Mouse (Mus musculus): Measurements from ENCODE around the gene Hes2. TPM values are rescaled to one million over a fixed set of nuclear protein-coding genes. Genes with fewer than 3 reads are reported as not detected.

Hes2 gene
- polyA plus RNA-seq, 1 experiment from 2014 or later: not detected

DNA sequence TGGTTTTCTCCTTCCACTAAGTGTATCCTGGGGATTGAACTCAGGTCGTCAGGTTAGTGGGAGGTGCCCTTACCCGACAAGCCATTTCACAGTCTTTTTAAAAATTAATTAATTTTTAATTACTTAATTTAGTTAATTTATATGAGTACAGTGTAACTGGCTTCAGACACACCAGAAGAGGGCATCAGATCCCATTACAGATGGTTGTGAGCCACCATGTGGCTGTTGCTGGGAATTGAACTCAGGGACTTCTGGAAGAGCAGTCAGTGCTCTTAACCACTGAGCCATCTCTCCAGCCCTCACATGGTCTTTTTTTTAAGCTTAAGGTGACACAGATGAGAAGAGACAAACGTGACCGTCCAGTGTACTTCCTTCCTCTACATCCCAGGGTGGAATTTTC, 3.6 kb upstream of the Hes2 start:
- Histone ChIP-seq H3K4me3 (ENCODE audit: control insufficient read depth in 1 of 2, insufficient read depth in 1 of 2, low read depth in 1 of 2, low read length in 2 of 2) (no peak overlapping the region), H3K4me2 (ENCODE audit: low read length) (no peak overlapping the region), H3K9ac (ENCODE audit: low read length) (no peak overlapping the region), H3K36me3 (ENCODE audit: control insufficient read depth, insufficient read depth, low read length) (no peaks in the 10 kb centered on the region), H3K9me3 (ENCODE audit: control insufficient read depth, low read length) (no peaks in the 10 kb centered on the region), H3K27me3 (ENCODE audit: control insufficient read depth, insufficient read depth, low read length) (peaks cover 79% of the 10 kb centered on the region), H3K27ac (replicated peaks in 1 of 2; ENCODE audit: control insufficient read depth in 1 of 2, insufficient read depth in 1 of 2, low read depth in 2 of 2, low read length in 2 of 2) (no peak overlapping the region), H3K4me1 (ENCODE audit: control insufficient read depth in 2 of 2, insufficient read depth in 2 of 2, low read length in 2 of 2) (peaks cover 2 to 24% of the 10 kb centered on the region in 2 experiments; a peak in 3 of 4 replicates)
- 55% methylated on average over 4 of the region's 4 CpGs for WGBS
- no peak for ATAC-seq (ENCODE audit: insufficient number of reproducible peaks, insufficient read depth, low FRiP score, low read depth)

DNA sequence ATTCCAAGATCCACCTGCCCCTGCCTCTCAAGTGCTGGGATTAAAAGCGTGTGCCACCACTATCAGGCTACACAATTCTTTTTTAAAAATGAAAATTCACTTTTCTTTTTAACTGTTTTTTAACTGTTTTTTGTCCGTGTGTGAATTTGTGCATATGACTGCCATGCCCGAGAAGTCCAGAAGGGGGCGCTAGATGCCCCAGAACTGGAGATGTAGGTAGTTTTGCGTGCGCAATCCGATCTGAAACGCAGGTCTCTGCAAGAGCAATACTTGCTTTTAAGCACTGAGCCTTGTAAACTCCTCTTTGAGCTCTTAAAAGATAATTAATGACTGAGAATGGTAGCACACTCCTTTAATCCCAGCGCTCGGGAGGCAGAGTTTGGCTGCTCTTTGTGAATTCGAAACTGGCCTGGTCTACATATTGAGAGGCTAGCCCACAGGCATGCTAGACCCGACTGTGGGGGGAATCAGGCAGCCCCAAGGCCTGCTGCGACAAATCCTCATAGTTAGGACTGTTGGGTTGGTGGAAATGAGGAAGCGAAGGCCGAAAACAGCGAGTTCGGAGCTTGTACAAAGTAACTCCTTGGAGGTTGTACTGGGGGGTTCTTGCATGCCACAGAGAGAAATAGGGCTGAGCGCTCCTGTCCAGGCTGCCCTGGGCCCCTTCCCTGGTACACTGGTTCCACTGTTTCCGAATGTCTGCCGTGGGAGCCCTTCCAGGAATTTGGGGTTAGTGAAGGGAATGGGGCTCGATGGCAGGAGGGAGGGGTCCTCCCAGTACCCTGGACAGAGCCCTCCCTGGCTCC, 685 bp upstream of the Hes2 start:
- Histone ChIP-seq H3K9me3 (ENCODE audit: control insufficient read depth, low read length) (no peaks in the 10 kb centered on the region), H3K4me2 (ENCODE audit: low read length) (peak overlapping the region; percentile 63), H3K4me3 (ENCODE audit: control insufficient read depth in 1 of 2, insufficient read depth in 1 of 2, low read depth in 1 of 2, low read length in 2 of 2) (peak overlapping the region in 1 of 2 experiments; percentile 34; a peak in 2 of 4 replicates), H3K9ac (ENCODE audit: low read length) (no peak overlapping the region), H3K4me1 (ENCODE audit: control insufficient read depth in 2 of 2, insufficient read depth in 2 of 2, low read length in 2 of 2) (peaks cover 2 to 18% of the 10 kb centered on the region in 2 experiments; a peak in 3 of 4 replicates), H3K27ac (replicated peaks in 1 of 2; ENCODE audit: control insufficient read depth in 1 of 2, insufficient read depth in 1 of 2, low read depth in 2 of 2, low read length in 2 of 2) (no peak overlapping the region), H3K27me3 (ENCODE audit: control insufficient read depth, insufficient read depth, low read length) (peaks cover 84% of the 10 kb centered on the region), H3K36me3 (ENCODE audit: control insufficient read depth, insufficient read depth, low read length) (no peaks in the 10 kb centered on the region)
- WGBS: 16% methylated on average over 21 of the region's 21 CpGs
- ATAC-seq (ENCODE audit: insufficient number of reproducible peaks, insufficient read depth, low FRiP score, low read depth): no peak

DNA sequence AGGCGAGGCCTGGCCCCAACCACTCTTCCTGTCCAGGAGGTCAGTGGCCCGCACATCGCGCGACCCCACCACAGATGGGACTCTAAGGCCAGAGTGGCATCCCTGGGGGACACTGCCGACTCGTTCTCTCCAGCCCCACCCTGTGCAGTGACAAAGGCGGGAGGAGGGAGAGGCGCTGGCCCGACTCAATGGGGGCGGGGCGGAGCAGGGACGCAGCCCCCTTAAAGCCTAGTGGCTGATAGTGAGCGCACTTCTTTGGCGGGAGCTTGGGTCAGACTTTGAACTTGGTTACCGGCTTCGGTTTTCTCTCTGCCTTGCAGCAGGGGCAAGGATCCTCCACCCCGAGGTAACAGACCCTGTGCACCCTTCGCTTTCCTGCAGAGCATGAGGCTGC, 615 bp downstream of the Hes2 start:
- no peak for ATAC-seq (ENCODE audit: insufficient number of reproducible peaks, insufficient read depth, low FRiP score, low read depth)
- Histone ChIP-seq H3K4me1 (ENCODE audit: control insufficient read depth in 2 of 2, insufficient read depth in 2 of 2, low read length in 2 of 2) (peaks cover 2 to 11% of the 10 kb centered on the region in 2 experiments; a peak in 3 of 4 replicates), H3K4me3 (ENCODE audit: control insufficient read depth in 1 of 2, insufficient read depth in 1 of 2, low read depth in 1 of 2, low read length in 2 of 2) (peak overlapping the region in 1 of 2 experiments; percentile 34; a peak in 3 of 4 replicates), H3K36me3 (ENCODE audit: control insufficient read depth, insufficient read depth, low read length) (no peaks in the 10 kb centered on the region), H3K27ac (replicated peaks in 1 of 2; ENCODE audit: control insufficient read depth in 1 of 2, insufficient read depth in 1 of 2, low read depth in 2 of 2, low read length in 2 of 2) (no peak overlapping the region), H3K4me2 (ENCODE audit: low read length) (peak overlapping the region; percentile 63), H3K9me3 (ENCODE audit: control insufficient read depth, low read length) (no peaks in the 10 kb centered on the region), H3K9ac (ENCODE audit: low read length) (no peak overlapping the region), H3K27me3 (ENCODE audit: control insufficient read depth, insufficient read depth, low read length) (peaks cover 73% of the 10 kb centered on the region)
- WGBS: 2% methylated on average over 19 of the region's 19 CpGs

DNA sequence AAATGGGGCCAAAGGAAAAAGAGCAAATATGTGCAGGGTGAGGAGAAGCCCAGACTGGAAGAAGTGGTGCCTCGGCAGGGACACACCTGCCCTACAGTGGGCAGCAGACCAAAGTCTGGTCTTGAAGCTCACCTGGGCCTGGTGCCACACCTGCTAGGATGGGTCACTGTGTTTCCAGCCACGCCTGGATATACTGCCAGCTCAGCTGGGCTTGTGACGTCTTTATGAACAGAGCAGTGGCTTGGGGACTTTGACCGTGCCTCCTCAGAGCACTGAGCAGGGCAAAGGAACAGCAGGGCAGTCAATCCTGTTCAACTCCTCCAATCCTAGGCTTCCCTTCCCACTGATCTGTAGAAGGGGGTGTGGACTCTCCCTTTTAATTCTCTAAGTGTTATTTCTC, 2.1 kb downstream of the Hes2 start:
- H3K9me3 ChIP-seq (ENCODE audit: control insufficient read depth, low read length): no peaks in the 10 kb centered on the region
- H3K4me2 ChIP-seq (ENCODE audit: low read length): no peak overlapping the region
- WGBS: 44% methylated on average over 4 of the region's 4 CpGs
- H3K4me3 ChIP-seq (ENCODE audit: control insufficient read depth in 1 of 2, insufficient read depth in 1 of 2, low read depth in 1 of 2, low read length in 2 of 2): no peak overlapping the region
- H3K4me1 ChIP-seq (ENCODE audit: control insufficient read depth in 2 of 2, insufficient read depth in 2 of 2, low read length in 2 of 2): peaks cover 2 to 11% of the 10 kb centered on the region in 2 experiments; a peak in 3 of 4 replicates
- no peak overlapping the region for H3K9ac ChIP-seq (ENCODE audit: low read length)
- no peak overlapping the region for H3K27ac ChIP-seq (replicated peaks in 1 of 2; ENCODE audit: control insufficient read depth in 1 of 2, insufficient read depth in 1 of 2, low read depth in 2 of 2, low read length in 2 of 2)
- no peaks in the 10 kb centered on the region for H3K36me3 ChIP-seq (ENCODE audit: control insufficient read depth, insufficient read depth, low read length)
- H3K27me3 ChIP-seq (ENCODE audit: control insufficient read depth, insufficient read depth, low read length): peaks cover 59% of the 10 kb centered on the region
- ATAC-seq (ENCODE audit: insufficient number of reproducible peaks, insufficient read depth, low FRiP score, low read depth): no peak

DNA sequence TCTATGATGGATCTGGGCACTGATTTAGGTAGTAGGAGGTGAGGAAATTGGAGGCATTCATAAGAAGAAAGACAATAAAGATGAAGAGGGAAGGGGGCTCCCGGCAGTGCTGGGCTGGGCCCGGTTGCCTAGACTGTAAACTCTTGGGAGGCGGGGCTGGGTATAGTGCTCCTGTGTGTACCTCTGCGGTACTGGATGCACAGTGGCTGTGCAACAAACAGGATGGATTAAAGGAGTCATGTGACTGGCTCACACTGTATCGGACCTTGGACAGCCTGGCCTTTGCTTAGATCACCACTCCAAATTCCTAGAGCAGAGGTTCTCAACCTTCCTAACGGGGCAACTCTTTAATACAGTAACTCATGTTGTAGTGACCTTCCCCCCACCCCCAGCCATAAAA, 2.9 kb downstream of the Hes2 start:
- ATAC-seq (ENCODE audit: insufficient number of reproducible peaks, insufficient read depth, low FRiP score, low read depth): no peak
- no peaks in the 10 kb centered on the region for H3K9me3 ChIP-seq (ENCODE audit: control insufficient read depth, low read length)
- no peak overlapping the region for H3K4me3 ChIP-seq (ENCODE audit: control insufficient read depth in 1 of 2, insufficient read depth in 1 of 2, low read depth in 1 of 2, low read length in 2 of 2)
- H3K27ac ChIP-seq (replicated peaks in 1 of 2; ENCODE audit: control insufficient read depth in 1 of 2, insufficient read depth in 1 of 2, low read depth in 2 of 2, low read length in 2 of 2): no peak overlapping the region
- peaks cover 59% of the 10 kb centered on the region for H3K27me3 ChIP-seq (ENCODE audit: control insufficient read depth, insufficient read depth, low read length)
- H3K9ac ChIP-seq (ENCODE audit: low read length): no peak overlapping the region
- WGBS: 65% methylated on average over 6 of the region's 6 CpGs
- H3K4me1 ChIP-seq (ENCODE audit: control insufficient read depth in 2 of 2, insufficient read depth in 2 of 2, low read length in 2 of 2): peaks cover 2 to 11% of the 10 kb centered on the region in 2 experiments; a peak in 3 of 4 replicates
- no peak overlapping the region for H3K4me2 ChIP-seq (ENCODE audit: low read length)
- no peaks in the 10 kb centered on the region for H3K36me3 ChIP-seq (ENCODE audit: control insufficient read depth, insufficient read depth, low read length)

DNA sequence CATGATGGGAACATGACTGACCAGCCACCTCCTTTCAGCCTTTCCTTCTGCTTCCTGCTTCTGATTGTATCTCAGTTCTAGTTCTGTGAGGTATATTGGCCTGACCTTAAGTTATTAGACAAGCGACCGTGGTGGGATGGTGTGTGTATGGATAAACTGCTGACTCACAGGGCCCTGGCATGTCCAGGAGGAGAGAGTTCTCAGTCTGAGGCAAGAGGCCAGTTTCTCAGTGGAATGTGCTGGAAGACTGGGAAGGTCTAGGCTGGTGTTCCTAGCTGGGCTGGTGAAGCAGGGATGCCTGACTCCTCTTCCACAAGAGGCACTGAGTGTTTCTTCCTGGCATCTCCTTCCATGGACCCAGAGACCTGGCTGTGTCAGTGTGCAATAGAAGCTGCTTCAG, 4.1 kb downstream of the Hes2 start:
- Histone ChIP-seq H3K4me2 (ENCODE audit: low read length) (no peak overlapping the region), H3K4me3 (ENCODE audit: control insufficient read depth in 1 of 2, insufficient read depth in 1 of 2, low read depth in 1 of 2, low read length in 2 of 2) (no peak overlapping the region), H3K9ac (ENCODE audit: low read length) (no peak overlapping the region), H3K27me3 (ENCODE audit: control insufficient read depth, insufficient read depth, low read length) (peaks cover 52% of the 10 kb centered on the region), H3K36me3 (ENCODE audit: control insufficient read depth, insufficient read depth, low read length) (no peaks in the 10 kb centered on the region), H3K9me3 (ENCODE audit: control insufficient read depth, low read length) (no peaks in the 10 kb centered on the region), H3K4me1 (ENCODE audit: control insufficient read depth in 2 of 2, insufficient read depth in 2 of 2, low read length in 2 of 2) (peaks cover 2 to 11% of the 10 kb centered on the region in 2 experiments; a peak in 3 of 4 replicates), H3K27ac (replicated peaks in 1 of 2; ENCODE audit: control insufficient read depth in 1 of 2, insufficient read depth in 1 of 2, low read depth in 2 of 2, low read length in 2 of 2) (no peak overlapping the region)
- WGBS: 83% methylated on average over 2 of the region's 2 CpGs
- no peak for ATAC-seq (ENCODE audit: insufficient number of reproducible peaks, insufficient read depth, low FRiP score, low read depth)

DNA sequence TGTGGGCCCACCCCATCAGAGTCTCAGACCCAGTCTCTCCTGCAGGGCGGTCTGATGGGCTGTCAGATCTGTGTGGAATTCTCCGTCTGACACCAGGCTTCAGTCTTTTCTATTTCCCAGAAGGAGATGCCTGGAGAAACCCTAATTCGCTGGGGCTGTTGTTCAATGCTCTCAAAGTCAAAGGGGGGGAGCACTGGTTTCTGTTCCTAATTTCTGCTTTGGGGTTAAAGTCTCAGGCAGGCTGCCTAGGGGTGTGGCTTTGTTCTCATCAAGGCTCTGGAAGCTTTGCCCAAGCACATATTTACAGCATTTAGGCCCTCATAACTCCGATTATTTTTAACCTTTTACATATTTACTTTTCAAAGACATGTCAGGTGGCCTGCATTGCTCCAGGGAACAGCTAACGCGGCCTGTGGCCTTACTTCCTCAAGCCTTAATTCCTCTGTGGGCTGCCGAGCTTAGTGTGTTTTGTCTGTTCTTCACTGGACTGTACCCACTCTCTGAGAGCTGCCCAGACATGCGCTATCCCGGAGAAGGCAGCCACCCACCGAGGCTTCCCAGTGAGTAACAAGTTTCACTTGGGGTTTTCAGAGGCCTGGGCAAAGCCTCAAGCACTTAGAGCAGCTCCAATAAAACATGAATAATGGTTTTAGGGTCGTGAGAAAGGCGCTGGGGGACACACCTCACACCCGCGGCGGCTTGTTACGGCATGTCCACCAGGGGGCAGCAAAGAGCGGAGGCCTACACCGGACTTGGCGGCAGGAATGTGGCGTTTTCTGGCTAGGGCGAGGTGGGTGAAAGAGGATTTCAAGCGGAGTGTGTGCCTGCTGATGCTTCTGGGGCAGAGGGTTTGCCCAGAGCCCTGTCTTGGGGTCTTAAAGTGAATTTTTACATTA, 6.6 kb downstream of the Hes2 start:
- 26% methylated on average over 22 of the region's 22 CpGs for WGBS
- no peaks in the 10 kb centered on the region for H3K9me3 ChIP-seq (ENCODE audit: control insufficient read depth, low read length)
- peaks cover 26% of the 10 kb centered on the region for H3K27me3 ChIP-seq (ENCODE audit: control insufficient read depth, insufficient read depth, low read length)
- H3K4me2 ChIP-seq (ENCODE audit: low read length): 0 out of 2 replicates have a peak overlapping the region, but pooled peaks have one; percentile 18
- H3K4me1 ChIP-seq (ENCODE audit: control insufficient read depth in 2 of 2, insufficient read depth in 2 of 2, low read length in 2 of 2): no peaks in the 10 kb centered on the region
- H3K36me3 ChIP-seq (ENCODE audit: control insufficient read depth, insufficient read depth, low read length): no peaks in the 10 kb centered on the region
- no peak overlapping the region for H3K4me3 ChIP-seq (ENCODE audit: control insufficient read depth in 1 of 2, insufficient read depth in 1 of 2, low read depth in 1 of 2, low read length in 2 of 2)
- no peak overlapping the region for H3K27ac ChIP-seq (replicated peaks in 1 of 2; ENCODE audit: control insufficient read depth in 1 of 2, insufficient read depth in 1 of 2, low read depth in 2 of 2, low read length in 2 of 2)
- H3K9ac ChIP-seq (ENCODE audit: low read length): no peak overlapping the region
- no peak for ATAC-seq (ENCODE audit: insufficient number of reproducible peaks, insufficient read depth, low FRiP score, low read depth)
